Comparison of ENCODE assay signal across 8 mouse cellular contexts in the genomic region with DNA sequence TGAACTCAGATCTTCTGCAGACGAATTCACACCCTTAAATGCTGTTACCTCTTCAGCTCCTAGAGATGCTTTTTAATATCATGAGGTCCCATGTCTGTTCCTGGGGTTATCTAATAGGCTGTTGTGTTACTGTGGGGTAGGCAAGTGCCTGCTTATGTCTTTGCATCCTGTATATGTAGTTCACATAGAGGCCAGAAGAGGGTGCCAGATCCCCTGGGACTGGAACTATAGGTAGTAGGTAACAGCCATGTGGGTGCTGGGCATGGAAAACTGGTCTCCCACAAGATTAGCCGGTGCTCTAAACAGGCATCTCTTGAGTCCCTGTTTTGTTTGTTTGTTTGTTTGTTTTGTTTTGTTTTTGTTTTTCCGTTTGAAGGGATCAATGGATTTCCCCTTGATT. TPM values are rescaled to one million over a fixed set of nuclear protein-coding genes. Genes with fewer than 3 reads are reported as not detected.
A peak's percentile ranks its signal among the peaks of the same experiment; 100 is the strongest.
DNase-seq lines count a peak whose midpoint lies in the region; ATAC-seq and TF ChIP-seq lines count a peak whose summit lies in the region.

No protein-coding gene starts in this region.

- no peak overlapping the region for H3K9ac ChIP-seq in hindbrain, postnatal 0 days (replicated peaks; ENCODE audit: low read length)
- no peak overlapping the region for H3K9ac ChIP-seq in hindbrain, embryonic 16.5 days (ENCODE audit: low read depth, low read length)
- no peak overlapping the region for H3K9ac ChIP-seq in ES-Bruce4 (ENCODE audit: low read depth, poor library complexity, severe bottlenecking)
- no peak overlapping the region for H3K9ac ChIP-seq in lung, embryonic 14.5 days

- no peak for ATAC-seq in hindbrain, postnatal 0 days
- ATAC-seq in hindbrain, embryonic 16.5 days = no peak
- no peak for ATAC-seq in lung, embryonic 14.5 days (ENCODE audit: insufficient read depth)

- DNase-seq in hindbrain, postnatal 0 days (ENCODE audit: low spot score) = no peak
- peak; percentile 40 for DNase-seq in c-Kit-negative CD71-positive TER-119-positive erythroid progenitor cells, embryonic 14.5 days (ENCODE audit: low read depth, low spot score)
- peak; percentile 44 for DNase-seq in lung, embryonic 14.5 days
- peak; percentile 26 to 29 for DNase-seq in thymus, postnatal 36 days
- DNase-seq in right cerebral cortex, postnatal 4 days = no peak
- DNase-seq in left cerebral cortex, adult 8-10 months (ENCODE audit: low spot score in 2 of 2) = no peak

- no peaks in the 10 kb centered on the region for H3K27me3 ChIP-seq in hindbrain, postnatal 0 days (ENCODE audit: insufficient read depth, low read length)
- no peaks in the 10 kb centered on the region for H3K27me3 ChIP-seq in hindbrain, embryonic 16.5 days (replicated peaks; ENCODE audit: control insufficient read depth, insufficient read depth, low read length)
- H3K27me3 ChIP-seq in ES-Bruce4 (ENCODE audit: control insufficient read depth, insufficient read depth, low read length, poor library complexity, severe bottlenecking) = no peaks in the 10 kb centered on the region
- no peaks in the 10 kb centered on the region for H3K27me3 ChIP-seq in lung, embryonic 14.5 days (ENCODE audit: insufficient read depth, low read length)

- no peaks in the 10 kb centered on the region for H3K4me1 ChIP-seq in hindbrain, postnatal 0 days (ENCODE audit: insufficient read depth, low read length)
- H3K4me1 ChIP-seq in hindbrain, embryonic 16.5 days (ENCODE audit: control insufficient read depth, insufficient read depth, low read depth, low read length) = no peaks in the 10 kb centered on the region
- no peaks in the 10 kb centered on the region for H3K4me1 ChIP-seq in ES-Bruce4 (ENCODE audit: control insufficient read depth, insufficient read depth, low read length)
- H3K4me1 ChIP-seq in lung, embryonic 14.5 days (ENCODE audit: insufficient read depth) = no peaks in the 10 kb centered on the region

- H3K36me3 ChIP-seq in hindbrain, postnatal 0 days (ENCODE audit: insufficient read depth, low read length) = no peaks in the 10 kb centered on the region
- H3K36me3 ChIP-seq in hindbrain, embryonic 16.5 days (ENCODE audit: control insufficient read depth, insufficient read depth, low read length) = no peaks in the 10 kb centered on the region
- no peaks in the 10 kb centered on the region for H3K36me3 ChIP-seq in ES-Bruce4 (ENCODE audit: control insufficient read depth, insufficient read depth, low read length, poor library complexity, severe bottlenecking)
- no peaks in the 10 kb centered on the region for H3K36me3 ChIP-seq in lung, embryonic 14.5 days (ENCODE audit: insufficient read depth)

- peak; percentile 47 for TF ChIP-seq CTCF in hindbrain, postnatal 0 days (IDR thresholded peaks at IDR 0.05; ENCODE audit: low read depth)
- TF ChIP-seq CTCF in ES-Bruce4 (IDR thresholded peaks at IDR 0.05; ENCODE audit: low read depth, low read length) = peak; percentile 38
- peak; percentile 57 for TF ChIP-seq CTCF in lung, embryonic 14.5 days (IDR thresholded peaks at IDR 0.05; ENCODE audit: low read depth)

- TF ChIP-seq POLR2A in ES-Bruce4 (IDR thresholded peaks at IDR 0.05; ENCODE audit: insufficient read depth, low read length) = no peak

- H3K4me3 ChIP-seq in hindbrain, postnatal 0 days (ENCODE audit: low read length) = no peak overlapping the region
- H3K4me3 ChIP-seq in hindbrain, embryonic 16.5 days (ENCODE audit: low read length) = no peak overlapping the region
- no peak overlapping the region for H3K4me3 ChIP-seq in ES-Bruce4 (ENCODE audit: low read depth, low read length)
- no peak overlapping the region for H3K4me3 ChIP-seq in lung, embryonic 14.5 days (ENCODE audit: low read depth, low read length)

- H3K27ac ChIP-seq in hindbrain, postnatal 0 days = no peak overlapping the region
- H3K27ac ChIP-seq in hindbrain, embryonic 16.5 days (ENCODE audit: low read depth, low read length) = no peak overlapping the region
- no peak overlapping the region for H3K27ac ChIP-seq in ES-Bruce4 (ENCODE audit: insufficient read depth, low read length)
- H3K27ac ChIP-seq in lung, embryonic 14.5 days (ENCODE audit: low read depth) = no peak overlapping the region

- WGBS in hindbrain, postnatal 0 days = 57% methylated on average over 3 of the region's 3 CpGs
- 62% methylated on average over 3 of the region's 3 CpGs for WGBS in hindbrain, embryonic 16.5 days
- 36% methylated on average over 3 of the region's 3 CpGs for WGBS in lung, embryonic 14.5 days

- no peaks in the 10 kb centered on the region for H3K9me3 ChIP-seq in hindbrain, postnatal 0 days (ENCODE audit: low read length)
- H3K9me3 ChIP-seq in hindbrain, embryonic 16.5 days (ENCODE audit: control insufficient read depth, low read length) = 0 out of 2 replicates have a peak, but pooled peaks cover 2% of the 10 kb centered on the region
- H3K9me3 ChIP-seq in ES-Bruce4 (replicated peaks; ENCODE audit: control insufficient read depth, insufficient read depth, low read length, poor library complexity, severe bottlenecking) = no peaks in the 10 kb centered on the region
- H3K9me3 ChIP-seq in lung, embryonic 14.5 days (ENCODE audit: low read depth, low read length) = no peaks in the 10 kb centered on the region

- no peak overlapping the region for H3K4me2 ChIP-seq in hindbrain, postnatal 0 days (ENCODE audit: low read depth, low read length)
- no peak overlapping the region for H3K4me2 ChIP-seq in hindbrain, embryonic 16.5 days (ENCODE audit: low read length)
- no peak overlapping the region for H3K4me2 ChIP-seq in lung, embryonic 14.5 days

- no peak for TF ChIP-seq EP300 in ES-Bruce4 (IDR thresholded peaks at IDR 0.05; ENCODE audit: insufficient read depth, low read depth, low read length)

RNA-seq across cellular contexts. Expression of a gene that starts 15.8 kb away (rescaled TPM):
- total RNA-seq in hindbrain, postnatal 0 days (2014; rRNA removed) = 1.7 TPM in 1 of 2 replicates, not detected in the other
- polyA plus RNA-seq in hindbrain, postnatal 0 days (2015; fragmentation: Nextera tagmentation; extraction: Ambion mirVana) = 1.3 and 1.6 TPM in 2 replicates
- 1.0 and 1.2 TPM in 2 replicates for polyA plus RNA-seq in hindbrain, embryonic 16.5 days (2015; fragmentation: Nextera tagmentation; extraction: Ambion mirVana)
- polyA plus RNA-seq in ES-Bruce4 (2011; ENCODE audit: insufficient read depth, insufficient read length, low read depth, missing spikeins) = not detected in 2 replicates
- 0.18 and 1.1 TPM in 2 replicates for polyA plus RNA-seq in lung, embryonic 14.5 days (2014; fragmentation: Nextera tagmentation; extraction: Ambion mirVana)
- 1 to 10 TPM in 3 of 4 experiments, under 1 TPM in 1; 0.96 to 3.3 (median 2.7) TPM for total RNA-seq in left cerebral cortex, adult 8-10 months (2022)

RNA-seq across cellular contexts. Expression of a gene that starts 40.7 kb away (rescaled TPM):
- total RNA-seq in hindbrain, postnatal 0 days (2014; rRNA removed) = 13.4 and 23.7 TPM in 2 replicates
- 12.9 and 14.3 TPM in 2 replicates for polyA plus RNA-seq in hindbrain, postnatal 0 days (2015; fragmentation: Nextera tagmentation; extraction: Ambion mirVana)
- polyA plus RNA-seq in hindbrain, embryonic 16.5 days (2015; fragmentation: Nextera tagmentation; extraction: Ambion mirVana) = 8.7 and 9.7 TPM in 2 replicates
- 2.0 and 3.5 TPM in 2 replicates for polyA plus RNA-seq in ES-Bruce4 (2011; ENCODE audit: insufficient read depth, insufficient read length, low read depth, missing spikeins)
- polyA plus RNA-seq in lung, embryonic 14.5 days (2014; fragmentation: Nextera tagmentation; extraction: Ambion mirVana) = 0.23 and 0.63 TPM in 2 replicates
- total RNA-seq in left cerebral cortex, adult 8-10 months (2022) = 10 to 100 TPM; 32.3 to 43.4 (median 36.5) TPM

RNA-seq across cellular contexts. Expression of a gene that starts 41.7 kb away (rescaled TPM):
- total RNA-seq in hindbrain, postnatal 0 days (2014; rRNA removed) = not detected in 2 replicates
- 1.1 and 1.6 TPM in 2 replicates for polyA plus RNA-seq in hindbrain, postnatal 0 days (2015; fragmentation: Nextera tagmentation; extraction: Ambion mirVana)
- polyA plus RNA-seq in hindbrain, embryonic 16.5 days (2015; fragmentation: Nextera tagmentation; extraction: Ambion mirVana) = 1.2 and 1.4 TPM in 2 replicates
- 0.37 and 0.43 TPM in 2 replicates for polyA plus RNA-seq in ES-Bruce4 (2011; ENCODE audit: insufficient read depth, insufficient read length, low read depth, missing spikeins)
- polyA plus RNA-seq in lung, embryonic 14.5 days (2014; fragmentation: Nextera tagmentation; extraction: Ambion mirVana) = 5.9 and 6.4 TPM in 2 replicates
- 1 to 10 TPM in 1 of 4 experiments, under 1 TPM in 3; 0.57 to 1.1 (median 0.76) TPM for total RNA-seq in left cerebral cortex, adult 8-10 months (2022)

RNA-seq across cellular contexts. Expression of a gene that starts 49.0 kb away (rescaled TPM):
- total RNA-seq in hindbrain, postnatal 0 days (2014; rRNA removed) = 15.3 and 17.2 TPM in 2 replicates
- polyA plus RNA-seq in hindbrain, postnatal 0 days (2015; fragmentation: Nextera tagmentation; extraction: Ambion mirVana) = 9.4 and 10.8 TPM in 2 replicates
- 11.9 and 15.2 TPM in 2 replicates for polyA plus RNA-seq in hindbrain, embryonic 16.5 days (2015; fragmentation: Nextera tagmentation; extraction: Ambion mirVana)
- polyA plus RNA-seq in ES-Bruce4 (2011; ENCODE audit: insufficient read depth, insufficient read length, low read depth, missing spikeins) = 8.9 and 11.2 TPM in 2 replicates
- 4.4 and 6.2 TPM in 2 replicates for polyA plus RNA-seq in lung, embryonic 14.5 days (2014; fragmentation: Nextera tagmentation; extraction: Ambion mirVana)
- total RNA-seq in left cerebral cortex, adult 8-10 months (2022) = 10 to 100 TPM in 1 of 4 experiments, 1 to 10 TPM in 3; 7.6 to 10.4 (median 8.5) TPM

RNA-seq across cellular contexts. Expression of a gene that starts 57.8 kb away (rescaled TPM):
- 4.9 and 5.0 TPM in 2 replicates for total RNA-seq in hindbrain, postnatal 0 days (2014; rRNA removed)
- polyA plus RNA-seq in hindbrain, postnatal 0 days (2015; fragmentation: Nextera tagmentation; extraction: Ambion mirVana) = 2.4 and 2.7 TPM in 2 replicates
- 5.1 and 6.6 TPM in 2 replicates for polyA plus RNA-seq in hindbrain, embryonic 16.5 days (2015; fragmentation: Nextera tagmentation; extraction: Ambion mirVana)
- polyA plus RNA-seq in ES-Bruce4 (2011; ENCODE audit: insufficient read depth, insufficient read length, low read depth, missing spikeins) = 4.1 TPM in 2 replicates
- 30.3 and 30.9 TPM in 2 replicates for polyA plus RNA-seq in lung, embryonic 14.5 days (2014; fragmentation: Nextera tagmentation; extraction: Ambion mirVana)
- total RNA-seq in left cerebral cortex, adult 8-10 months (2022) = 1 to 10 TPM; 1.0 to 2.2 (median 1.9) TPM

Comparison
In these comparisons a context has a peak if more than half of its experiments do, and no peak if none do; other contexts are left out.
1. DNase-seq: peak in c-Kit-negative CD71-positive TER-119-positive erythroid progenitor cells, embryonic 14.5 days (single experiment), lung, embryonic 14.5 days (single experiment) and thymus, postnatal 36 days (2 of 2); none in hindbrain, postnatal 0 days (single experiment), right cerebral cortex, postnatal 4 days (single experiment) and left cerebral cortex, adult 8-10 months (0 of 2).
2. Peak in every context shown above with its lines, with median percentiles within 50 percentile points of each other: CTCF ChIP-seq.